Mouse (Mus musculus): ENCODE measurements around the gene Pard3b. TPM values are rescaled to one million over a fixed set of nuclear protein-coding genes. Genes with fewer than 3 reads are reported as not detected.

Pard3b gene
- polyA plus RNA-seq, 1 experiment from 2014 or later: 11.4 TPM

DNA sequence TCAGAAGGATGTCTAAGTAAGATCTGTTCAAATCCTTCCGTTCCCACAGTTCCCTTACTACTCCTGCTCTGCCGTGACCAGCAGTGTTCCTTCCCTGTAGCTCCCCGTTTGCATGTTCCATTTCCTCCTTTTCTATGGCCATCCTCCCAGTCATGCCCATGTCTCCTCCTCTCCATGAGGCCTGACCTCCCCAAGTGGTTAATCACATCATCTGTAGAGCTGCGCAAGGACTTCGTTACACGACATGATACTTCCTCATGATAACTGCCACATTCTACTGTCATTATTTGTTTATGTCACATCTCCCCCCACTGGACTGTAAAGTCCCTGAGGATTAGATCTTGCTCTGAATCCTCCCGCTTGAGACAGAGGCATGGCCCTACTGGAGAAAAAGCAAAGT, 882.7 kb downstream of the Pard3b start:
- H3K9ac ChIP-seq (ENCODE audit: low read length): no peak overlapping the region
- H3K27ac ChIP-seq (ENCODE audit: low read length): no peak overlapping the region
- WGBS: 67% methylated on average over 7 of the region's 7 CpGs
- H3K4me2 ChIP-seq (ENCODE audit: low read depth, low read length): no peak overlapping the region
- ATAC-seq (replicated peaks; ENCODE audit: extremely low read depth, insufficient read depth, low FRiP score): no peak
- H3K9me3 ChIP-seq (replicated peaks; ENCODE audit: control insufficient read depth, low read length): no peaks in the 10 kb centered on the region
- H3K4me1 ChIP-seq (ENCODE audit: control insufficient read depth, insufficient read depth, low read length): peaks cover 12% of the 10 kb centered on the region
- H3K36me3 ChIP-seq (ENCODE audit: control insufficient read depth, insufficient read depth): no peaks in the 10 kb centered on the region
- no peaks in the 10 kb centered on the region for H3K27me3 ChIP-seq (ENCODE audit: control insufficient read depth, insufficient read depth, low read length)
- no peak overlapping the region for H3K4me3 ChIP-seq (ENCODE audit: low read length)

DNA sequence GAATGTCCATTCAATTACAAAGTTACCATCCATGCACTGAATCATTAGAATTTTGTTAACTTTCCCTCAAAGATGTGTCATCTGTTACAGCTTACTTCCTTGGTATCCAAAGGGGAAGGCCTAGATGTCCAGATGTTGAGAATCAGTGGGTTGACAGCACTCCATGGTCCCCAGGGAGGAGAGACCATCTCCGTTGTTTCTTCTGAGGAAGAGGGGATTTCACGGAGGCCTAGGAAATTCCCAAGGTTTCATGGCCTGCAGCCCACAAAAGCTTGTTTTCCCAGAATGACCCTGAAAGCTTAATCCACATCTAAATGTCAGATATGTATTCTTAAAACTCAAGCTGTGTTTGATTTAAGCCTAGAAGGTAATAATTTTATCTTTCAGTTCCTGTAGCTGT, 884.1 kb downstream of the Pard3b start:
- peaks cover 3% of the 10 kb centered on the region; the same call in 1 of the 2 replicates for H3K4me1 ChIP-seq (ENCODE audit: control insufficient read depth, insufficient read depth, low read length)
- H3K27ac ChIP-seq (ENCODE audit: low read length): no peak overlapping the region
- no peaks in the 10 kb centered on the region for H3K36me3 ChIP-seq (ENCODE audit: control insufficient read depth, insufficient read depth)
- WGBS: 80% methylated on average over 2 of the region's 2 CpGs
- no peak overlapping the region for H3K9ac ChIP-seq (ENCODE audit: low read length)
- no peak overlapping the region for H3K4me2 ChIP-seq (ENCODE audit: low read depth, low read length)
- no peaks in the 10 kb centered on the region for H3K27me3 ChIP-seq (ENCODE audit: control insufficient read depth, insufficient read depth, low read length)
- no peak overlapping the region for H3K4me3 ChIP-seq (ENCODE audit: low read length)
- no peak for ATAC-seq (replicated peaks; ENCODE audit: extremely low read depth, insufficient read depth, low FRiP score)
- H3K9me3 ChIP-seq (replicated peaks; ENCODE audit: control insufficient read depth, low read length): no peaks in the 10 kb centered on the region

DNA sequence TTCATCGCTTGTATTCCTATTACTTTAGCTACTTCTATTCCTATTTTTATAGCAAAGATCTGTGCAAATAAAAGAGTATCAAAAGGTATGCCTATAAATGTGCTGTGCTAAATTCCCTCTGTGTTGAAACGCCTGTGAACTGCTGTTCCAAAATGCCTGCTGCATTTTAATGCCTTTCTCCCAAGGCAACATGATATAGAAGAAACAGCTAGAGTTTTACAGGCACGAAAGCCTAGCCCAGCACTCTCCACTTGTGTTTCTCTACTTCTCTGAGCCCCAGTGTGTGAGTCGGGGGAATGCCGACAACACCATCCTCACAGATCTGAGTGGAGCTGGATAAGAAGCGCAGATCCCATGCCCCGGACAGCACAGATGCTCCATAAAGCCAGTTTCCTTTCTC, 889.2 kb downstream of the Pard3b start:
- 55% methylated on average over 7 of the region's 7 CpGs for WGBS
- H3K27ac ChIP-seq (ENCODE audit: low read length): no peak overlapping the region
- H3K9me3 ChIP-seq (replicated peaks; ENCODE audit: control insufficient read depth, low read length): no peaks in the 10 kb centered on the region
- no peaks in the 10 kb centered on the region for H3K27me3 ChIP-seq (ENCODE audit: control insufficient read depth, insufficient read depth, low read length)
- no peaks in the 10 kb centered on the region for H3K36me3 ChIP-seq (ENCODE audit: control insufficient read depth, insufficient read depth)
- no peak overlapping the region for H3K4me3 ChIP-seq (ENCODE audit: low read length)
- no peaks in the 10 kb centered on the region for H3K4me1 ChIP-seq (ENCODE audit: control insufficient read depth, insufficient read depth, low read length)
- H3K4me2 ChIP-seq (ENCODE audit: low read depth, low read length): no peak overlapping the region
- no peak overlapping the region for H3K9ac ChIP-seq (ENCODE audit: low read length)
- ATAC-seq (replicated peaks; ENCODE audit: extremely low read depth, insufficient read depth, low FRiP score): no peak

DNA sequence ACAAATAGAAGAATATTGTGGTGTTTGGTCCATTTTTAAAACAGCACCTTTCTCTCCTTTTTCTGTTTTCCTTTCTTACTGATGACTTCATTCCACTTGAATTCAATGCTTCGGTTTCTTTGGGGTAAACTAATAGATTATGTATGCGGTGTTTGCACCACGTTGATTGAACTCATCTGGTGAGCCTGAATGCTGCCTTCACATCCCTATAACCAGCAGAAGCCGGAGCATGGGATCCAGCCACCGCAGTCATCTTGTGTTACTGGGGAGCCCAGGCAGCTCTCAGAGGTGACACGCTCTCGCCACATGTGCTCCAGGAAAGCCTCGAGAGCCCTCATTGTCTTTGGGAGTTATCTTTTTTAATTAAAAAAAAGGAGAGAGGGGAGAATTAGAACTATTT, 891.3 kb downstream of the Pard3b start:
- Histone ChIP-seq H3K27me3 (ENCODE audit: control insufficient read depth, insufficient read depth, low read length) (no peaks in the 10 kb centered on the region), H3K4me3 (ENCODE audit: low read length) (no peak overlapping the region), H3K4me1 (ENCODE audit: control insufficient read depth, insufficient read depth, low read length) (no peaks in the 10 kb centered on the region), H3K9me3 (replicated peaks; ENCODE audit: control insufficient read depth, low read length) (no peaks in the 10 kb centered on the region), H3K9ac (ENCODE audit: low read length) (no peak overlapping the region), H3K4me2 (ENCODE audit: low read depth, low read length) (no peak overlapping the region), H3K27ac (ENCODE audit: low read length) (no peak overlapping the region), H3K36me3 (ENCODE audit: control insufficient read depth, insufficient read depth) (0 out of 2 replicates have a peak, but pooled peaks cover 2% of the 10 kb centered on the region)
- WGBS: 85% methylated on average over 8 of the region's 8 CpGs
- ATAC-seq (replicated peaks; ENCODE audit: extremely low read depth, insufficient read depth, low FRiP score): no peak

DNA sequence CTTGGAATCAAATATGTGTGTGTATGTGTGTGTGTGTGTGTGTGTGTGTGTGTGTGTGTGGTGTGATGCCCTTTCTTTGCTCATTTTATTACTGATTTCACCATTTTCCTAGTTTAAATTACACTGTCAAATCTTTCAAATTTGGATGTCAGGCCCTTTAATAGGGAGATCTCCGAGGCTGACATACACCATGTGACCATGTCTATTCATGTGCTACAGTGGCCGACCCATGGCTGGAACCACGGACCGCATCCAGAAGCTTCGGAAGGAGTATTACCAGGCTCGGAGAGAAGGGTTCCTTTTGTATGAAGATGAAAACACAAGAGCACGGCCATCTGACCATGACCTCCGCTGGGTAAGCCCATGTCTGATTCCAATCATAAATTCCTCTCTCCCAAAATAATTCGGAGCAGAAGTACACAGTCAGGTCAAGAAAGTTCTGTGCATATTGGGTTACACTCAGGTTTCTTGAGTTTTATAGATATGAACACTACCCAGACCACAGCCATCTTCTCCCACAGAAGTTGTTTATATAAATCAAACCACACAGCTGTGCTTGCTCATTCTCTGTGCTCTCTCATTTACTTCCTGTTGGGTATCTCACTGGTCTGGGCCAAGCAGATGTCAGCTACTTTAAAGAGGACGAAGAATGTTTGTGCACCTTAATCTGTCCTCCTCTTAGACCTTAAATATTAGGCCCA, 894.0 kb downstream of the Pard3b start:
- no peaks in the 10 kb centered on the region for H3K4me1 ChIP-seq (ENCODE audit: control insufficient read depth, insufficient read depth, low read length)
- no peak overlapping the region for H3K4me3 ChIP-seq (ENCODE audit: low read length)
- H3K36me3 ChIP-seq (ENCODE audit: control insufficient read depth, insufficient read depth): 0 out of 2 replicates have a peak, but pooled peaks cover 2% of the 10 kb centered on the region
- no peak overlapping the region for H3K4me2 ChIP-seq (ENCODE audit: low read depth, low read length)
- H3K27ac ChIP-seq (ENCODE audit: low read length): no peak overlapping the region
- 81% methylated on average over 10 of the region's 10 CpGs for WGBS
- H3K9ac ChIP-seq (ENCODE audit: low read length): no peak overlapping the region
- no peak for ATAC-seq (replicated peaks; ENCODE audit: extremely low read depth, insufficient read depth, low FRiP score)
- no peaks in the 10 kb centered on the region for H3K27me3 ChIP-seq (ENCODE audit: control insufficient read depth, insufficient read depth, low read length)
- no peaks in the 10 kb centered on the region for H3K9me3 ChIP-seq (replicated peaks; ENCODE audit: control insufficient read depth, low read length)

DNA sequence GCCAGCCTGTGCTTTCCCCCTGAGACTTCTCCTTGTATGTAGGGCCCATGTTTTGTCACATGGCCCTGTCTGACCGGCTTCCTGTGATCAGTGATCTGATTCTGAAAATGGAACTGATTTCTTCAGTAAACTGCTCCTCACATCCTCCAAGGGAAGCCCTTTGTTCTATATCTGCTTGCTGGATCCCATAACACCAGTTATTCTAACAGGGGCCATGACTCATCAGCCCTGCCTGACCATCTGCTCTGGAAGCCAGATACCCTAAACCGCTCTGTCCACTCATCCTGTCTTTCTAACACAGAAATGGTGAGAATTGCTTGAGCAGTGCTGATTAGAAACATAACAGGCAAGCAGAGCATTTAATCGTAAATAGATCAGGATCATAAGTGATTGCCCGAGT, 910.3 kb downstream of the Pard3b start:
- no peak overlapping the region for H3K27ac ChIP-seq (ENCODE audit: low read length)
- H3K4me1 ChIP-seq (ENCODE audit: control insufficient read depth, insufficient read depth, low read length): no peaks in the 10 kb centered on the region
- ATAC-seq (replicated peaks; ENCODE audit: extremely low read depth, insufficient read depth, low FRiP score): no peak
- H3K4me3 ChIP-seq (ENCODE audit: low read length): no peak overlapping the region
- no peaks in the 10 kb centered on the region for H3K36me3 ChIP-seq (ENCODE audit: control insufficient read depth, insufficient read depth)
- WGBS: 70% methylated on average over 4 of the region's 4 CpGs
- H3K27me3 ChIP-seq (ENCODE audit: control insufficient read depth, insufficient read depth, low read length): no peaks in the 10 kb centered on the region
- no peak overlapping the region for H3K9ac ChIP-seq (ENCODE audit: low read length)
- no peaks in the 10 kb centered on the region for H3K9me3 ChIP-seq (replicated peaks; ENCODE audit: control insufficient read depth, low read length)
- no peak overlapping the region for H3K4me2 ChIP-seq (ENCODE audit: low read depth, low read length)

DNA sequence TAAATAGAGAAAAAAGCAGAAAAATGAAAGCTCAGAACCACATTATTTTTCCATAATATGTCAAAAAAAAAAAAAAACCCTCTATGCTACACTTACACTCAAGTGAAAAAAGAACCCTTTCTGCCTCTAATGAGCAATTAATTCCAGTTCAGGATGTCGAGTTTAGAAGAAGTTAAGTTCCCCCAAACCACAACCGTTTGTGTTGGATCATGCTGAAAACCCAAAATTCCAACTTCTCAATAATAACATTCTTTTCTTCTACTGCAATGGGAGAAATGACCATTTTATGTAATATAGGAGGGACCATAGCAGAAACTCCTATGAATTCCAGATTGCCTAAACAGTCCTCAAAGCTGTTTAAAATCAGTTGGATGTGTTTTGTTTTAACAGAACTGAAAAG, 911.9 kb downstream of the Pard3b start:
- Histone ChIP-seq H3K4me2 (ENCODE audit: low read depth, low read length) (no peak overlapping the region), H3K4me3 (ENCODE audit: low read length) (no peak overlapping the region), H3K27ac (ENCODE audit: low read length) (no peak overlapping the region), H3K27me3 (ENCODE audit: control insufficient read depth, insufficient read depth, low read length) (no peaks in the 10 kb centered on the region), H3K9me3 (replicated peaks; ENCODE audit: control insufficient read depth, low read length) (no peaks in the 10 kb centered on the region), H3K4me1 (ENCODE audit: control insufficient read depth, insufficient read depth, low read length) (no peaks in the 10 kb centered on the region), H3K36me3 (ENCODE audit: control insufficient read depth, insufficient read depth) (no peaks in the 10 kb centered on the region), H3K9ac (ENCODE audit: low read length) (no peak overlapping the region)
- ATAC-seq (replicated peaks; ENCODE audit: extremely low read depth, insufficient read depth, low FRiP score): no peak
- 59% methylated on average over 2 of the region's 2 CpGs for WGBS

DNA sequence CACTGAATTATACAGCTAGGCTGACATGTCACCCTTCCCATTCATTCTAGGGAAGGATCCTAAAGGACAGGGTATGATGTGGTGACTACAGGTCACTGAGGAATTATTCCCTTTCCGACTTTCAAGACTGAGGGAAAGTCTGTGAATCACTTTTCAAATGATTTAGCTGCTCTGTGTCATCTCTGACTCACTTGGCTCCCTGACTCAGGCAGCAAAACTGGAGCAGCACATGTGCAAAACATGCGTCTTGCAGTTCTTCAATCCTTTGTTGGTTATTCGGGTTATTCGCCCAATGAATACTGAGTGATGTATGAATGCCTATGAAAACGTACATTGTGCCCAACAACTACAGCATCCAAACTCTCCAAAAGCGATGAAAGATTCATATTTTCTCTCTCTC, 912.9 kb downstream of the Pard3b start:
- WGBS: 79% methylated on average over 6 of the region's 6 CpGs
- no peak overlapping the region for H3K9ac ChIP-seq (ENCODE audit: low read length)

DNA sequence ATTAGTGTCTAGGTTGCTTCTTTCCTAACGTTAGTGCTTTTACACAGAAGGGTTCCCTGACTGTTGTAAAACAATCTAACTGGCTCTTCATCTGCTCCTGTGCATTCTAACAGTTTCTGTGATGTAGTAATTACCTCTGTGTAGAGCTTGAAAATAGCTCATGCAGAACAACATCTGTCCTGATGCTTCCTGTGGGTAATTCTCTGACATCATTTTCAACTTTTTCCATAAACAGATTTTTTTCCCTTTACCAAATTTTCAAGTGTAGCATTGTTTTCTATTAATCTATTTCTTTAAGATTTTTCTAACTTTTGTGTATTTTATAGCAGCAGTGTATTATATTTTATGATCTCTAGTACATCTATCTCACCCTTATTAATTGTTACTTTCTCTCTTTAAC, 917.2 kb downstream of the Pard3b start:
- 58% methylated on average over 1 of the region's 1 CpGs for WGBS
- H3K4me1 ChIP-seq (ENCODE audit: control insufficient read depth, insufficient read depth, low read length): no peaks in the 10 kb centered on the region
- no peak overlapping the region for H3K27ac ChIP-seq (ENCODE audit: low read length)
- H3K9ac ChIP-seq (ENCODE audit: low read length): no peak overlapping the region
- H3K27me3 ChIP-seq (ENCODE audit: control insufficient read depth, insufficient read depth, low read length): no peaks in the 10 kb centered on the region
- no peaks in the 10 kb centered on the region for H3K36me3 ChIP-seq (ENCODE audit: control insufficient read depth, insufficient read depth)
- H3K4me2 ChIP-seq (ENCODE audit: low read depth, low read length): no peak overlapping the region
- no peaks in the 10 kb centered on the region for H3K9me3 ChIP-seq (replicated peaks; ENCODE audit: control insufficient read depth, low read length)
- no peak overlapping the region for H3K4me3 ChIP-seq (ENCODE audit: low read length)
- ATAC-seq (replicated peaks; ENCODE audit: extremely low read depth, insufficient read depth, low FRiP score): no peak

More for the DNA sequence above, 912.9 kb downstream of the Pard3b start:
- Histone ChIP-seq H3K4me1 (ENCODE audit: control insufficient read depth, insufficient read depth, low read length) (no peaks in the 10 kb centered on the region), H3K36me3 (ENCODE audit: control insufficient read depth, insufficient read depth) (no peaks in the 10 kb centered on the region), H3K27ac (ENCODE audit: low read length) (no peak overlapping the region), H3K9me3 (replicated peaks; ENCODE audit: control insufficient read depth, low read length) (no peaks in the 10 kb centered on the region), H3K4me3 (ENCODE audit: low read length) (no peak overlapping the region), H3K27me3 (ENCODE audit: control insufficient read depth, insufficient read depth, low read length) (no peaks in the 10 kb centered on the region), H3K4me2 (ENCODE audit: low read depth, low read length) (no peak overlapping the region)
- no peak for ATAC-seq (replicated peaks; ENCODE audit: extremely low read depth, insufficient read depth, low FRiP score)

All from heart, embryonic 16.5 days (tissue).